Mouse (Mus musculus): ENCODE data around the gene Bard1.

DNA sequence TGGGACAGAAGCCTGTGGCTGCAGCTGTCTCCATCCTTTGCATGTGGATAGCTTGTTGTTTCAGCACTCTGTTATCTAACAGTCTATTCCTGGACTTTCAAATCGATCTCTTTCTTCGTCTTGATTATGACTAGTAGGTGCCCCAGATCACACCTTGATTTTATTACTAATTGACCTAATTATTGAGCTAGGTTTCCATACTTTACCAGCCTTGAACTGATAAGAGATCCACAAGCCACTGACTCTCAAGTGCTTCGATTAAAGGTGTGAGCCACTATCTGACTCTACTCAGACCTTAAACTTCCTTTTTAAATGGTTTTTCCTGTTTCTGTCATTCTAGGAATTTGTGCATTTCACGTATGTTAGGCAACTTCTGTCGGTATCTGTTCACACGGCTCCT lies 96.9 kb downstream of the Bard1 start:
- no peak for TF ChIP-seq TAL1 (IDR thresholded peaks at IDR 0.05; ENCODE audit: low read length)
- no peak for TF ChIP-seq USF1 (IDR thresholded peaks at IDR 0.05; ENCODE audit: low read depth, low read length)
- TF ChIP-seq EP300 (IDR thresholded peaks at IDR 0.05; ENCODE audit: low read depth in 1 of 2, low read length in 2 of 2): no peak
- TF ChIP-seq MAFK (IDR thresholded peaks at IDR 0.05; ENCODE audit: borderline replicate concordance, low read depth, low read length): no peak

Data from MEL (cell line).